Mouse (Mus musculus) limb, embryonic 12.5 days (tissue): ENCODE data around the gene Pdpn. TPM values are rescaled to one million over a fixed set of nuclear protein-coding genes. Genes with fewer than 3 reads are reported as not detected.
A peak's percentile ranks its signal among the peaks of the same experiment; 100 is the strongest.

ENCODE experiments used
- ATAC-seq: fragments of 200-750 bp; cut with Nextera tagmentation; 2 replicates; pipeline ENCODE4 v1.8.0; 2017; ENCODE audit warnings: low read depth, moderate TSS enrichment; ENCODE audit not compliant: insufficient number of reproducible peaks, insufficient read depth, low FRiP score, low TSS enrichment
- H3K27ac ChIP-seq: fragments of 300-500 bp; sonication (generic); 2 replicates; pipeline ENCODE4 v1.5.1; 2016; ENCODE audit warnings: mild to moderate bottlenecking, moderate library complexity
- H3K27me3 ChIP-seq: fragments of 300-500 bp; sonication (generic); 2 replicates; pipeline ENCODE4 v1.6.1; 2016; ENCODE audit warnings: mild to moderate bottlenecking, moderate library complexity
- H3K36me3 ChIP-seq: fragments of 300-500 bp; sonication (generic); 2 replicates; pipeline ENCODE4 v1.6.1; 2016; ENCODE audit warnings: mild to moderate bottlenecking, moderate library complexity
- H3K4me1 ChIP-seq: fragments of 300-500 bp; sonication (generic); replicated peaks from 2 replicates; pipeline ENCODE4 v1.6.1; 2016
- H3K4me2 ChIP-seq: fragments of 300-500 bp; sonication (generic); 2 replicates; pipeline ENCODE4 v1.6.1; 2016; ENCODE audit warnings: mild to moderate bottlenecking, moderate library complexity
- H3K4me3 ChIP-seq: fragments of 300-500 bp; sonication (generic); replicated peaks from 2 replicates; pipeline ENCODE4 v1.5.1; 2016; ENCODE audit warnings: mild to moderate bottlenecking
- H3K9ac ChIP-seq: fragments of 300-500 bp; sonication (generic); replicated peaks from 2 replicates; pipeline ENCODE4 v1.6.1; 2016; ENCODE audit warnings: mild to moderate bottlenecking, moderate library complexity
- H3K9me3 ChIP-seq: fragments of 300-500 bp; sonication (generic); 2 replicates; pipeline ENCODE4 v1.6.1; 2016; ENCODE audit warnings: mild to moderate bottlenecking, moderate library complexity
- WGBS: fragments of 180-500 bp; shearing (Covaris S2); methylation state at CpG from one replicate; pipeline ENCODE4 v1.1.7; 2016; 5-methylcytosine and 5-hydroxymethylcytosine counted together
- polyA plus RNA-seq: library from polyadenylated mRNA; unstranded; fragments of >200 nt; fragmentation: Nextera tagmentation; extraction: Ambion mirVana; gene quantifications from 2 replicates; pipeline ENCODE4 v1.2.1, GENCODE M21; 2016

Gene Pdpn
- polyA plus RNA-seq, 1 experiment from 2014 or later: 41.5 TPM

DNA sequence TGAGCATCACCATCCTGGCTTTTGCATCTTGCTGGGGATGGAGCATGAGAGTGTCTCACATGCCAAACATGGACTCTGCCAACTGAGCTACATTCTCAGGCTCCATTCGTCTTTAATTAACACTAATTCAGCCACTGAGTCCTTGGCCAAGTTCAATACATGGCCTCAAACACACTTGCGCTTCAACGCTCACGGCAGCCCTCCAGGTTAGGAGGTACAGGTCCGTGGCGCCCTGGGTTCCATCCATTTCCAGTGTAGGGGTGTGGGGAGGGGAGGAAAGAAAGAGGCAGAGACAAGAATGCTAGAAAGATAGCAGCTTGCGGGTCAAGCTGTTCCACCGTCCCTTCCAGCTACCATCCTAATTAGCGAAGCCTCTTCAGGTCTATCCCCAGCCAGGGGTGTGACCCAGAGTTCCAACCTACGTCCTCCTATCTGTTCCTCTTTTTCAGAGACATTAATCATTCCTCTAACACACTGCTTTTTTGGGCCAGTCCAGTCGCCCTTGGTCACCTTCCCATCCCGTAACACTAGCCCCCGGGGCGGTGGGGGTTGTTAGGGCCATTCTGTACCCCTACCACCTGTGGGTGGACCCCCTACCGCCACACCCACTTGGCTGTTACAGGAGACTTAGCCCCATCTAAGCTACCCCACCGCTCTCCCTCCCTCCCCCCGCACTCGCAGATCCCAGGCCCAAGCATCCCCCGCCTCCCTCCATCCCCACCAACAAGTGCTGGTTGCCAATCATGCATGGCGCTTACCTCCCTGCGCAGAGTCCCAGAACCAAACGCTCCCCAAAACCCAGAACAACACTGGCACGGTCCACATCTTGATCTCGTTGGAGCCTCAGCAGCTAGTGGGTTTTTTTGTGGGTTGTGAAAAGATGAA lies 691 bp downstream of the Pdpn start:
- Histone ChIP-seq H3K27ac (peak overlapping the region; percentile 73), H3K4me2 (peak overlapping the region; percentile 83), H3K9me3 (no peaks in the 10 kb centered on the region), H3K4me3 (peak overlapping the region; percentile 54), H3K27me3 (peaks cover 5% of the 10 kb centered on the region; the same call in 1 of the 2 replicates), H3K4me1 (peaks cover 69% of the 10 kb centered on the region), H3K9ac (peak overlapping the region; percentile 65), H3K36me3 (peaks cover 3% of the 10 kb centered on the region; the same call in 1 of the 2 replicates)
- 4% methylated on average over 24 of the region's 24 CpGs for WGBS
- ATAC-seq: peak; percentile 50; the same call in 1 of the 2 replicates

- H3K27me3 ChIP-seq: peaks cover 5% of the 10 kb centered on the region; the same call in 1 of the 2 replicates
- 0 out of 2 replicates have a peak, but pooled peaks cover 8% of the 10 kb centered on the region for H3K9me3 ChIP-seq
- ATAC-seq: no peak
- peak overlapping the region; percentile 56; the same call in 1 of the 2 replicates for H3K27ac ChIP-seq
- peaks cover 66% of the 10 kb centered on the region for H3K4me1 ChIP-seq
- peak overlapping the region; percentile 40 for H3K9ac ChIP-seq
- H3K4me2 ChIP-seq: peak overlapping the region; percentile 83
- peak overlapping the region; percentile 25 for H3K4me3 ChIP-seq
- peaks cover 10% of the 10 kb centered on the region for H3K36me3 ChIP-seq
- 4% methylated on average over 12 of the region's 12 CpGs for WGBS
Observed at GRCm38 (mm10) chr4:143297016-143297556, 2.3 kb downstream of the Pdpn start.

DNA sequence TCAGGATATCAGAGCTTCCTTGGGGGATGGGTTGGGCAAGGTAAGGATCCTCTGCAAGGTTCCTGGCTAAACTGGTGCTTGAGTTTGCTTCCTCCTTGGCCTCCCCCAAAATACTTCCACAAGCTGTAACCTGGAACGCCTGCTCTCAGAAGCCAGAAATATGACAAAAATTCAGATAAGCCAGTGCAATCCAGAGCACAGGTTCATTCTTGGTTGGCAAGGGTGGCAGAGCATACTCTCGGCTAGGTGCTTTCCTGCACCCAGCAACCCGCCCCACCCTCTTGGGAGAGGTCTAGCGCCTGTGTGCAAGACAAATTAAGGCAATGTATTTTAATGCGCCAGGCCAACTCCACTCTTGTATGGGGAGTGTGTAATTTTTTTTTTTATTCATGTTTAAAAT lies 3.2 kb downstream of the Pdpn start:
- H3K27me3 ChIP-seq: peaks cover 5% of the 10 kb centered on the region; the same call in 1 of the 2 replicates
- H3K36me3 ChIP-seq: peaks cover 10% of the 10 kb centered on the region
- peaks cover 56% of the 10 kb centered on the region for H3K4me1 ChIP-seq
- H3K27ac ChIP-seq: 0 out of 2 replicates have a peak overlapping the region, but pooled peaks have one; percentile 12
- ATAC-seq: no peak
- WGBS: 74% methylated on average over 5 of the region's 5 CpGs
- no peak overlapping the region for H3K4me2 ChIP-seq
- H3K9me3 ChIP-seq: 0 out of 2 replicates have a peak, but pooled peaks cover 8% of the 10 kb centered on the region
- no peak overlapping the region for H3K9ac ChIP-seq
- no peak overlapping the region for H3K4me3 ChIP-seq

- Histone ChIP-seq H3K9me3 (0 out of 2 replicates have a peak, but pooled peaks cover 8% of the 10 kb centered on the region), H3K9ac (no peak overlapping the region), H3K4me2 (no peak overlapping the region), H3K4me1 (peaks cover 42% of the 10 kb centered on the region), H3K27me3 (peaks cover 5% of the 10 kb centered on the region; the same call in 1 of the 2 replicates), H3K4me3 (no peak overlapping the region), H3K27ac (no peak overlapping the region), H3K36me3 (peaks cover 10% of the 10 kb centered on the region)
- WGBS: 91% methylated on average over 6 of the region's 6 CpGs
- ATAC-seq: no peak
Observed at GRCm38 (mm10) chr4:143294324-143294723, 5.0 kb downstream of the Pdpn start.

DNA sequence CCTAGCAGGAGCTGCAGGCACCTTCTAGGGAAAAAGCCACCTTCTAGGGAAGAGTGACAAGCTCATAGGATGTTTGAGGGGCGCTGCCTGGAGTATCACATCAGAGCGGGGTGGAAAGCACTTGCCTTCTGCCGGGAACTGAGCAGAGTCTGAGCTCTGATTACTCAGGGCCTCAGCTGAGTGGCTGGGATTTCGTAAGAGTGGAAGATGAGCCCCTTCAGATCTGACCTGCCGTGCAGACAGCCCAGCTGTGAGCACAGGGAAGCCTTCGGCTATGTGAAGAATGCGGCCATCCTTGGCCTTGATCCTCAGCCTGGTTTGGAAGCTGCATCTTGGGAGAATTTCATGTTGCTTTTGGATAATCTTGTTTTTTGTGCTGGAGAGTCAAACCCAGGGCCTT lies 10.5 kb downstream of the Pdpn start:
- H3K27me3 ChIP-seq: no peaks in the 10 kb centered on the region
- 0 out of 2 replicates have a peak overlapping the region, but pooled peaks have one; percentile 42 for H3K27ac ChIP-seq
- H3K4me1 ChIP-seq: peaks cover 21% of the 10 kb centered on the region
- ATAC-seq: no peak
- H3K4me3 ChIP-seq: no peak overlapping the region
- H3K9me3 ChIP-seq: 0 out of 2 replicates have a peak, but pooled peaks cover 8% of the 10 kb centered on the region
- no peak overlapping the region for H3K9ac ChIP-seq
- no peak overlapping the region for H3K4me2 ChIP-seq
- peaks cover 9% of the 10 kb centered on the region for H3K36me3 ChIP-seq
- WGBS: 38% methylated on average over 7 of the region's 7 CpGs

GRCm38 (mm10) chr4:143288473-143288872 lies 10.9 kb downstream of the Pdpn start:
- Histone ChIP-seq H3K4me2 (no peak overlapping the region), H3K9me3 (0 out of 2 replicates have a peak, but pooled peaks cover 8% of the 10 kb centered on the region), H3K9ac (no peak overlapping the region; the same call in 1 of the 2 replicates), H3K36me3 (peaks cover 5% of the 10 kb centered on the region), H3K4me3 (no peak overlapping the region), H3K27ac (0 out of 2 replicates have a peak overlapping the region, but pooled peaks have one; percentile 42), H3K4me1 (peaks cover 21% of the 10 kb centered on the region), H3K27me3 (no peaks in the 10 kb centered on the region)
- WGBS: 57% methylated on average over 6 of the region's 6 CpGs
- ATAC-seq: no peak

DNA sequence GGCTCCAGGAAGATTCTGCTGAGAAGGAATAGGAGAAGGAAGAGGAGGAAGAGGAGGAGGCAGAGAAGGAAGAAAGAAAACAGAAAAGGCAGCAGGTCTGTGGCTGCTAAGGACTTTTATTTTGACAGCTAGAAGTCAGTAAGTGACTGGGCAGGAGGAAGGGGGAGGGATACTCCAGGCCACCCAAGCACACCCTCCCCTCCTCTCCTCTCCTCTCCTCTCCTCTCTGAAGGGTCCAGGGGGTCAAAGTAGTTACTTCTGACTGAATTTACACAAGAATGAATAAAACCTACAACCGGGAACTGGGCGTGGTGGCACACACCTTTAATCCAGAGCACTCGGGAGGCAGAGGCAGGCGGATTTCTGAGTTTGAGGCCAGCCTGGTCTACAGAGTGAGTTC lies 12.3 kb downstream of the Pdpn start:
- 56% methylated on average over 4 of the region's 4 CpGs for WGBS
- H3K27me3 ChIP-seq: no peaks in the 10 kb centered on the region
- H3K9me3 ChIP-seq: no peaks in the 10 kb centered on the region
- no peak overlapping the region for H3K4me3 ChIP-seq
- no peak overlapping the region for H3K4me2 ChIP-seq
- ATAC-seq: no peak
- H3K9ac ChIP-seq: no peak overlapping the region
- H3K4me1 ChIP-seq: peaks cover 21% of the 10 kb centered on the region
- H3K27ac ChIP-seq: no peak overlapping the region
- no peaks in the 10 kb centered on the region; the same call in 1 of the 2 replicates for H3K36me3 ChIP-seq

- ATAC-seq: no peak
- H3K4me2 ChIP-seq: no peak overlapping the region
- H3K9me3 ChIP-seq: no peaks in the 10 kb centered on the region
- no peaks in the 10 kb centered on the region; the same call in 1 of the 2 replicates for H3K36me3 ChIP-seq
- peak overlapping the region; percentile 66 for H3K27ac ChIP-seq
- 82% methylated on average over 3 of the region's 3 CpGs for whole genome bisulfite sequencing
- H3K4me1 ChIP-seq: peaks cover 21% of the 10 kb centered on the region
- no peak overlapping the region for H3K9ac ChIP-seq
- H3K27me3 ChIP-seq: no peaks in the 10 kb centered on the region
- no peak overlapping the region for H3K4me3 ChIP-seq
Observed at GRCm38 (mm10) chr4:143280166-143280565, 19.2 kb downstream of the Pdpn start.

DNA sequence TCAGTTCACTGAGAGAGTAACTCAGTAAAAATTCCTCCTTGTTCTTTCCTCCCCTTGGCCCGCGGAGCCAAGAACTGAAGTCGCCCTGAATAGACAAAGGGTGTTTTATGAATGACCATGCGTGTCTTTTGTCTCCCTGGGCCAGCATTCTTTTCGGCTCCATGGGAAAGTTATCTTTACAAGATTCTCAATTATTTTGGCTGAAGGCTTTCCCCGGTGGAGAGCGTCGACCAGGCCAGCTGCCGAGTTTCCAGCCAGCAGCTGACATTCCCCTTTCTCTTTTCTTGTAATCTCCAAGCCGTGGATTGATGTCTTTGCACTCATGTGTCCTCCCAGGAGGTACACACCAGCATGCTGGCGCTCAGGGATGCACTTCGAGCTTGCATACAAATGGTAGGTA lies 19.7 kb downstream of the Pdpn start:
- Histone ChIP-seq H3K27ac (peak overlapping the region; percentile 66), H3K36me3 (no peaks in the 10 kb centered on the region; the same call in 1 of the 2 replicates), H3K9ac (no peak overlapping the region), H3K4me1 (peaks cover 20% of the 10 kb centered on the region), H3K4me3 (no peak overlapping the region), H3K27me3 (no peaks in the 10 kb centered on the region), H3K9me3 (no peaks in the 10 kb centered on the region), H3K4me2 (no peak overlapping the region)
- 66% methylated on average over 12 of the region's 12 CpGs for WGBS
- ATAC-seq: no peak

DNA sequence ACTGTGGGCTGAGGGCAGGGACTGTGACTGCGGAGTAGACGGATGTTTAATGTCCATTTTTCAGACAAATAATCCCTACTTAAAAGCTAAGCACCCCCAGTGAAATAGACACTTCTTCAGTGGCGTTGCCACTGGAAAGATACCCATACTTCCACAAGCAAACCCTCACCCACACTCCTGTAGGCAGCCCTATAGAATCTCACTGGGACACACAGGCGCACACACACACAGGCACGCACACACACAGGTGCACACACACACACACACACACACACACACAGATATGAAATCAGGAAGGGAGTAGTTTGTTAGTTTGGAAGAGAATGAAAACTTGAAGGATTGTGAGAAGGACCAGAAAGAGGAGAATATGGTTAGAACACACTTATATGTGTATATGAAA lies 20.3 kb downstream of the Pdpn start:
- H3K9me3 ChIP-seq: no peaks in the 10 kb centered on the region
- ATAC-seq: no peak

DNA sequence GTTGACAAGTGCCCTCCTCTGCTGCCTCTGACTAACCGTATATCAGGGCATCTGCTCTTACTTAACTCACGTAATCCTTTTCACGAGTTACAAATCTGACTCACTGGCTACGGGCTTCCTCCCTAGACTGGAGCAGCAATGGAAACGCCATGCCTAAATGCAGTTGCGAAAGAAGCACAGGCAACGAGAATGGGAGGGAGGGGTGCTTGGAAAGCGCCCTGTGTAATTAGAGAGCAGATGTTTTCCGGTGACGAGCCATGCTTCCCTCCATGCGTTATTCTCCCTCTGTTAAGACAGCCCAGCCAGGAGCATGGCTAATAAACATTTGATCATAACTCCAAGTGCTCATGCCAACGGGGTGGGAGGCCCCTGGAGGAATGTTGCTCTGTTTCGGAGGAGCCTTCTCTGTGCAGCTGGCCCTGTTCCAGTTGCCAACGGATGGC lies 20.9 kb downstream of the Pdpn start:
- H3K4me3 ChIP-seq: no peak overlapping the region
- H3K27ac ChIP-seq: 0 out of 2 replicates have a peak overlapping the region, but pooled peaks have one; percentile 23
- H3K9me3 ChIP-seq: no peaks in the 10 kb centered on the region
- H3K4me1 ChIP-seq: peaks cover 13% of the 10 kb centered on the region
- peaks cover 6% of the 10 kb centered on the region; the same call in 1 of the 2 replicates for H3K36me3 ChIP-seq
- peak; percentile 64 for ATAC-seq
- WGBS: 8% methylated on average over 14 of the region's 14 CpGs
- H3K9ac ChIP-seq: no peak overlapping the region
- H3K4me2 ChIP-seq: peak overlapping the region; percentile 42
- H3K27me3 ChIP-seq: no peaks in the 10 kb centered on the region

More for the DNA sequence above, 20.3 kb downstream of the Pdpn start:
- Histone ChIP-seq H3K4me2 (no peak overlapping the region), H3K4me1 (peaks cover 14% of the 10 kb centered on the region), H3K27me3 (no peaks in the 10 kb centered on the region), H3K36me3 (no peaks in the 10 kb centered on the region; the same call in 1 of the 2 replicates), H3K27ac (peak overlapping the region; percentile 45; the same call in 1 of the 2 replicates), H3K9ac (no peak overlapping the region), H3K4me3 (no peak overlapping the region)
- 80% methylated on average over 5 of the region's 5 CpGs for WGBS
